Mouse (Mus musculus) splenic B cell, adult 2 months (primary cell): Measurements from ENCODE around the gene Atrn.
A peak's percentile ranks its signal among the peaks of the same experiment; 100 is the strongest.

Experiments used
- DNase-seq: peaks from one replicate; pipeline ENCODE4 v3.0.0-alpha.2; 2011; ENCODE audit warnings: low read depth, low spot score
- H3K27me3 ChIP-seq: 2 replicates; pipeline ENCODE4 v1.6.1; 2012; ENCODE audit warnings: mild to moderate bottlenecking, low read length, moderate library complexity, mixed read lengths; ENCODE audit not compliant: control insufficient read depth, poor library complexity, insufficient read depth, severe bottlenecking
- H3K36me3 ChIP-seq: 2 replicates; pipeline ENCODE4 v1.6.1; 2012; ENCODE audit warnings: mild to moderate bottlenecking, low read length, moderate library complexity, mixed read lengths; ENCODE audit not compliant: control insufficient read depth, poor library complexity, insufficient read depth, severe bottlenecking

Atrn gene

DNA sequence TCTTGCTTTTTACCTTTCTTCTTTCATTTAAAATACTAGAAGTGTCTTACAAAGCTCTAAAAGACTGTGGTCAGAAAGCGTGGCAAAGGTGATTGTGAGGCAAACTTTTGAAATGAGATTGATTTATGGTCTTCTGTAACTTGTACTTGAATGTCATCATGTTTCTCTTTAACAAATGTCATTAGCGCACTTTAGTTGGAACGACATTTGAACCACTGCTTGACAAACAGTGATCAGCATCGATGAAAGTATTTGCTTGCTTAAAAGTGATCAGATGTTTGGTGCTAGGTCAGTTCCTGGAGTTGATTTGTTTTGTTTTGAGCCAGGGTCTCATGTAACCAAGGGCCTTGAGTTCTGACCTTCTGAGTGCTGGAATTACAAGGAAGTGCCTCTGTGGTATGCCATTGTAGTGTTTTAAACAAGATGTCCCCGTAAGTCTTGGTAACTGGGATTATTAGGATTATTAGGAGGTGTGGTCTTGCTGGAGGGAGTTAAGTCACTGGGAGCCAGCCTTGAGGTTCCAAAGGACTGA lies 12.8 kb downstream of the Atrn start:
- no peaks in the 10 kb centered on the region for H3K27me3 ChIP-seq
- DNase-seq = no peak
- H3K36me3 ChIP-seq = no peaks in the 10 kb centered on the region

- H3K27me3 ChIP-seq = no peaks in the 10 kb centered on the region
- DNase-seq = no peak
- H3K36me3 ChIP-seq = no peaks in the 10 kb centered on the region
Measured at GRCm38 (mm10) chr2:130924950-130925349, 18.7 kb downstream of the Atrn start.

DNA sequence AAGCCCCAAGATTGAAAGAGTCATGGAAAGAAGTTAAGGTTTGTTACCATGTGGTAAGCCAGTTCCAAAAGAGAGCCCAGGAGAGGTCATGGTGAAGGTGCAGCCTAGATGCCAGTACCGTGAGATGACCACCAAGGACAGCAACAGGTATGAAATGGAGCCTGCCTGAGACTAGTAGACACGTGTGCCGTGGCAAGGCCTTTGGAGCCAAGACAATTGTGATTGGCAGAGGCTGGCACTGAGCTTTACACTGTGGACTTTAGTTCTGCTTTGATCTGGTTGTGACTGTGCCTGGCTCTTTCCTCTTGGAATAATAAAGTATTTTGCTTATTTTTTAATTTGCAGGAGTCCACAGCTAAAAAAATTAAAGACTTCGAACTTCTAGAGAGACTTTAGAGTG lies 21.7 kb downstream of the Atrn start:
- DNase-seq = no peak
- no peaks in the 10 kb centered on the region for H3K27me3 ChIP-seq
- H3K36me3 ChIP-seq = no peaks in the 10 kb centered on the region

DNA sequence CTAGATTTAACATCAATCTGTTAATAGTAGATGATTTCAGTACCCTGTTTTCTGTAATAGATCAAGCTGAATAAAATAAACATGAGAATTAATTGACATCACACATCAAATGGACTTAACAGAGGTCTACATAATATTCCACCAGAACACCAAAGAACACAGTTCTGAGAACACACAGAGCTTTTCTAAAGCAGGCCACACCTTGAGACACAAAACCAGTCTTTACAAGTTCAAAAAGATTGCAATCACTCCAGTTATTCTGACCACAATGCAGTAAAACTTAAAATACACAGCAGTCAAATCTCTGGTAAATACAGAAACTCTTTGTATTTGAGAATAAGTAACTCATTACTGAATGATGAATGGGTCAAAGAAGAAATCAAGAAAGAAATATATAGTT lies 22.2 kb downstream of the Atrn start:
- no peak for DNase-seq
- no peaks in the 10 kb centered on the region for H3K36me3 ChIP-seq
- no peaks in the 10 kb centered on the region for H3K27me3 ChIP-seq

DNA sequence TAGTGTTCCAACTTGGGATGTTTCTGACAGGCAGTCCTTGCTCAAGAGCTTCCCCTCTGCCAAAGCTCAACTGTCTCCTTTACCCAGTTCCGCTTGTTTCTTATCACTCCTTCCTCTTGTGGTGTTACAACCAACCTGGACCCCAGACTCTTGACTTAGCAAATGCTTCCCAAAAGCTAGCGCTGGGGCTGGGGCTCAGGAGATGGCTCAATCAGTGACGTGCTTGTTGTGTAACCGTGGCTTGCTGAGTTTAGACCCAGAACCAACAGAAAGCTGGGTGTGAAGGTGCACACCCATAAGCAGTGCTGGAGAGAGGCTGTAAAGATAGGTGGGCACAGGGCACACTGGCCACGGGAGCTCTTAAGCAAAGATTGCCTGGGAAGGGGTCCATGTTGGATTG lies 23.7 kb downstream of the Atrn start:
- DNase-seq = no peak
- H3K36me3 ChIP-seq = no peaks in the 10 kb centered on the region
- H3K27me3 ChIP-seq = no peaks in the 10 kb centered on the region

DNA sequence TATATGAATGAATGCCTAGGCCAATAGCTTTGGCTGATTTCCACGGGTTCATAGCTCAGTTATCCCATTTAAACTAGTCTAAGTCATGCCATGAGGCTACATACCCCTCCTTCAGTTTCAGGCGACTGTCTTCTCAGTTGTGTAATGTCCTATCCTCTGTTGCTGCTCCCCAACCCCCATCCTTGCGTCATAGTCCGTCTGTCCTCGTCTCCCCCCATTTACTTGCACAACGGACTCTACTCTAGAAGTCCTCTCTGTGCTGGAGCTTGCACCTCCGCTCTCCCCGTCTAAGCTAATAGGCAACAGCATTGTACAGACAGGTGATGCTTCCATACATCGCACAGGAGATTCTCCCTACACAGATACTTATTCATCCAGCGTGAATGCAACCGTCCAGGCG lies 26.6 kb downstream of the Atrn start:
- Histone ChIP-seq H3K27me3 (no peaks in the 10 kb centered on the region), H3K36me3 (peaks cover 2% of the 10 kb centered on the region; the same call in 1 of the 2 replicates)
- DNase-seq = no peak

DNA sequence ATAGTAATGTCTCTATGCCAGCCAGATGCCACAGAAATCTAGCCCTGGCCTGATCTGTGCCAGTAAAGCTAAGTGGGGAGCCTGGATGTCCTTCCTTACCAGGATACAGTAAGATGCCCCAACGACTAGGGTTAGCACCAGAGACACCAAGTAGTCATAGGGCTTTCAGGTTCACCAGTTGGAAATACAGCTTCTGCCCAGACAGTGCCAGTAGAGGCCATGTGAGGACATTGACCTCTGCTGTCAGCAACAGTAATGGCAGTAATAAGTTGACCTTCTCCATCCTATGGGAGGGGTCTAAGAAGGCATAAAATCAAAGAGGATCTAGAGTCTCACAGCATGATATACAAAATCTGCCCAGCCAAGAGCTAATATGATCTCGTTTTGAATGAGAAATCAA lies 43.5 kb downstream of the Atrn start:
- no peak for DNase-seq
- Histone ChIP-seq H3K36me3 (no peaks in the 10 kb centered on the region), H3K27me3 (no peaks in the 10 kb centered on the region)

DNA sequence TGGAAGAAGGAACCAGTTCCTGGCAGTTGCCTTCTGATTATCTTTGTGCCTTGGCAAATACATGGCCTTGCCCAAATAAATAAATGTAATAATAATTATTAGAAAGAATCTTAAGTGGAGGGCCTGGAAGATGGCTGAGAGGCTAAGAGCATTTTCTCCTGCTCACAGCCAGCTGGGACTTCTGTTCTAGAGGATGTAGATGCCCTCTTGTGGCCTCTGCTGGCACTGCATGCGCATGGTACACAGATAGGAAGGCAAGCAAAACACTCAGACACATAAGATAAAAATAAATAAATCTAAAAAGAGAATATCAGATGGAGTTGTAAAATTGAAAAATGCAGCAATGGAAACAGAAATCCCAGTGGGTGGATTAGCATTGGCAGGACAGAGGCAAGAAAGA lies 44.3 kb downstream of the Atrn start:
- peak; percentile 80 for DNase-seq
- Histone ChIP-seq H3K27me3 (no peaks in the 10 kb centered on the region), H3K36me3 (no peaks in the 10 kb centered on the region)

GRCm38 (mm10) chr2:130958906-130959305 lies 52.6 kb downstream of the Atrn start:
- no peak for DNase-seq
- peaks cover under 1% of the 10 kb centered on the region; the same call in 1 of the 2 replicates for H3K27me3 ChIP-seq
- peaks cover 4% of the 10 kb centered on the region; the same call in 1 of the 2 replicates for H3K36me3 ChIP-seq

GRCm38 (mm10) chr2:130961851-130962250 lies 55.6 kb downstream of the Atrn start:
- peaks cover 4% of the 10 kb centered on the region; the same call in 1 of the 2 replicates for H3K36me3 ChIP-seq
- peak; percentile 48 for DNase-seq
- peaks cover 2% of the 10 kb centered on the region; the same call in 1 of the 2 replicates for H3K27me3 ChIP-seq

DNA sequence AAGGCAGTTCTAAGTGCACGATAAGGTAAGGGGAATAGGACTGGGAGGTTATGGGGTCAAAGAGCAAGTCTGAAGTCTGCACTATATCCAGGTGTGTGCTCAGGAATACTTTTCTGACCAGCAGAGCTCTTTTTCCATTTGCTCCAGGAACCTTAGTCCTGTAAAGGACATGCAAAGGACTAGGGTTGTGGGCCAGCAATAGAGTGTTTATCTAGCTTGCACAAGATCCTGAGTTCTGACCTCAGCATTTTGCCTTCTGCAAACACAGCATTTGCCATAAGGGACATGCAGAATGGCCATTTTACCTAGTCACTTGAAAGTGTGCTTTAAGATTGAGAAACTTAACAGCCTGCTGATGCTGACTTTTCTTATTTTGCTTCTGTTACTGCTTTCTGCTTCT lies 58.7 kb downstream of the Atrn start:
- no peak for DNase-seq
- peaks cover 5% of the 10 kb centered on the region; the same call in 1 of the 2 replicates for H3K36me3 ChIP-seq
- peaks cover 2% of the 10 kb centered on the region; the same call in 1 of the 2 replicates for H3K27me3 ChIP-seq

GRCm38 (mm10) chr2:130971030-130971429 lies 64.7 kb downstream of the Atrn start:
- Histone ChIP-seq H3K36me3 (peaks cover 9% of the 10 kb centered on the region; the same call in 1 of the 2 replicates), H3K27me3 (no peaks in the 10 kb centered on the region)
- DNase-seq = no peak

- peaks cover 9% of the 10 kb centered on the region; the same call in 1 of the 2 replicates for H3K36me3 ChIP-seq
- H3K27me3 ChIP-seq = no peaks in the 10 kb centered on the region
- no peak for DNase-seq
Measured at GRCm38 (mm10) chr2:130972386-130972785, 66.1 kb downstream of the Atrn start.

GRCm38 (mm10) chr2:130974928-130975327 lies 68.6 kb downstream of the Atrn start:
- Histone ChIP-seq H3K27me3 (no peaks in the 10 kb centered on the region), H3K36me3 (peaks cover 6% of the 10 kb centered on the region; the same call in 1 of the 2 replicates)
- no peak for DNase-seq

- 0 out of 2 replicates have a peak, but pooled peaks cover 5% of the 10 kb centered on the region for H3K36me3 ChIP-seq
- H3K27me3 ChIP-seq = no peaks in the 10 kb centered on the region
- DNase-seq = no peak
Measured at GRCm38 (mm10) chr2:130977589-130977988, 71.3 kb downstream of the Atrn start.
